ENCODE assay signal across 8 mouse cellular contexts in genomic region chr1:194610516-194610915, GRCm38 (mm10). TPM values are rescaled to one million over a fixed set of nuclear protein-coding genes. Genes with fewer than 3 reads are reported as not detected.
DNase-seq lines count a peak whose midpoint lies in the region; ATAC-seq and TF ChIP-seq lines count a peak whose summit lies in the region.
"Had no signal": no experiment of that assay in that cellular context is flagged by ENCODE, and none has a peak within 500 bp of the region (broad histone marks: within the 10 kb centered on the region; RNA-seq: fewer than 3 reads in every experiment).

No protein-coding gene starts in this region.

- H3K4me1 ChIP-seq in lung, embryonic 14.5 days (ENCODE audit: insufficient read depth): no peaks in the 10 kb centered on the region
- peaks cover 7% of the 10 kb centered on the region for H3K4me1 ChIP-seq in forebrain, embryonic 11.5 days (replicated peaks; ENCODE audit: control insufficient read depth, insufficient read depth, low read length)
- peaks cover 15% of the 10 kb centered on the region for H3K4me1 ChIP-seq in limb, embryonic 10.5 days
- 0 out of 2 replicates have a peak, but pooled peaks cover 3% of the 10 kb centered on the region for H3K4me1 ChIP-seq in stomach, embryonic 14.5 days (ENCODE audit: control insufficient read depth, insufficient read depth, low read length)

- no peak overlapping the region for H3K4me3 ChIP-seq in lung, embryonic 14.5 days (ENCODE audit: low read depth, low read length)
- no peak overlapping the region for H3K4me3 ChIP-seq in forebrain, embryonic 11.5 days (ENCODE audit: low read depth, low read length)
- H3K4me3 ChIP-seq in limb, embryonic 10.5 days: no peak overlapping the region
- H3K4me3 ChIP-seq in stomach, embryonic 14.5 days (ENCODE audit: low read depth, low read length): no peak overlapping the region

- no peaks in the 10 kb centered on the region for H3K27me3 ChIP-seq in lung, embryonic 14.5 days (ENCODE audit: insufficient read depth, low read length)
- no peaks in the 10 kb centered on the region for H3K27me3 ChIP-seq in forebrain, embryonic 11.5 days (ENCODE audit: control insufficient read depth, insufficient read depth, low read length)
- no peaks in the 10 kb centered on the region for H3K27me3 ChIP-seq in limb, embryonic 10.5 days (ENCODE audit: low read depth, poor library complexity, severe bottlenecking)
- H3K27me3 ChIP-seq in stomach, embryonic 14.5 days (ENCODE audit: control insufficient read depth, insufficient read depth, low read length): no peaks in the 10 kb centered on the region

- no peak overlapping the region for H3K27ac ChIP-seq in lung, embryonic 14.5 days (ENCODE audit: low read depth)
- no peak overlapping the region for H3K27ac ChIP-seq in forebrain, embryonic 11.5 days (ENCODE audit: low read depth, low read length)
- no peak overlapping the region for H3K27ac ChIP-seq in limb, embryonic 10.5 days
- 0 out of 2 replicates have a peak overlapping the region, but pooled peaks have one; percentile 10 for H3K27ac ChIP-seq in stomach, embryonic 14.5 days (ENCODE audit: low read length)
- H3K27ac ChIP-seq: hindbrain, postnatal 0 days had no signal

- H3K9me3 ChIP-seq in lung, embryonic 14.5 days (ENCODE audit: low read depth, low read length): no peaks in the 10 kb centered on the region
- H3K9me3 ChIP-seq in forebrain, embryonic 11.5 days (ENCODE audit: control insufficient read depth, low read length): no peaks in the 10 kb centered on the region
- H3K9me3 ChIP-seq in limb, embryonic 10.5 days (replicated peaks): no peaks in the 10 kb centered on the region
- H3K9me3 ChIP-seq in stomach, embryonic 14.5 days (ENCODE audit: control insufficient read depth, low read depth, low read length): no peaks in the 10 kb centered on the region

- WGBS in lung, embryonic 14.5 days: 7% methylated on average over 2 of the region's 2 CpGs
- WGBS in forebrain, embryonic 11.5 days: 6% methylated on average over 2 of the region's 2 CpGs
- WGBS in limb, embryonic 10.5 days: 5% methylated on average over 2 of the region's 2 CpGs
- 3% methylated on average over 2 of the region's 2 CpGs for WGBS in stomach, embryonic 14.5 days

- no peak for TF ChIP-seq CTCF in lung, embryonic 14.5 days (IDR thresholded peaks at IDR 0.05; ENCODE audit: low read depth)

- no peaks in the 10 kb centered on the region for H3K36me3 ChIP-seq in lung, embryonic 14.5 days (ENCODE audit: insufficient read depth)
- no peaks in the 10 kb centered on the region for H3K36me3 ChIP-seq in forebrain, embryonic 11.5 days (ENCODE audit: control insufficient read depth, insufficient read depth, low read length)
- no peaks in the 10 kb centered on the region for H3K36me3 ChIP-seq in limb, embryonic 10.5 days
- H3K36me3 ChIP-seq in stomach, embryonic 14.5 days (ENCODE audit: control insufficient read depth, insufficient read depth, low read length): no peaks in the 10 kb centered on the region

- ATAC-seq in lung, embryonic 14.5 days (ENCODE audit: insufficient read depth): peak; percentile 78; the same call in 1 of the 2 replicates
- peak; percentile 45 for ATAC-seq in forebrain, embryonic 11.5 days (replicated peaks; ENCODE audit: low FRiP score)
- ATAC-seq in stomach, embryonic 14.5 days (ENCODE audit: insufficient number of reproducible peaks, insufficient read depth, low FRiP score, low read depth): peak; percentile 93
- ATAC-seq: hindbrain, postnatal 0 days had no signal

- peak; percentile 24 for DNase-seq in lung, embryonic 14.5 days
- no peak for DNase-seq in lung, postnatal 36 days
- no peak for DNase-seq in forebrain, embryonic 11.5 days (ENCODE audit: low spot score)
- peak; percentile 58 for DNase-seq in limb, embryonic 10.5 days (ENCODE audit: low spot score)
- no peak for DNase-seq in cerebellum, adult 8-10 months
- no peak for DNase-seq in layer of hippocampus, adult 8-10 months (ENCODE audit: low spot score in 2 of 2)

- no peak overlapping the region for H3K4me2 ChIP-seq in lung, embryonic 14.5 days
- no peak overlapping the region for H3K4me2 ChIP-seq in forebrain, embryonic 11.5 days (ENCODE audit: low read depth, low read length, severe bottlenecking)
- no peak overlapping the region for H3K4me2 ChIP-seq in stomach, embryonic 14.5 days (replicated peaks; ENCODE audit: low read depth, low read length)

- no peak overlapping the region for H3K9ac ChIP-seq in lung, embryonic 14.5 days
- H3K9ac ChIP-seq in forebrain, embryonic 11.5 days (ENCODE audit: low read length): no peak overlapping the region
- H3K9ac ChIP-seq in stomach, embryonic 14.5 days (replicated peaks; ENCODE audit: low read depth, low read length): no peak overlapping the region

RNA-seq across cellular contexts. Expression of gene Plxna2, which starts 7.5 kb away (rescaled TPM):
- polyA plus RNA-seq in lung, embryonic 14.5 days (2014; fragmentation: Nextera tagmentation; extraction: Ambion mirVana): 9.8 and 10.1 TPM in 2 replicates
- 19.0 and 22.5 TPM in 2 replicates for polyA plus RNA-seq in forebrain, embryonic 11.5 days (2014; fragmentation: Nextera tagmentation; extraction: Ambion mirVana)
- polyA plus RNA-seq in limb, embryonic 10.5 days (2016; fragmentation: Nextera tagmentation; extraction: Ambion mirVana): 6.4 TPM in 2 replicates
- polyA plus RNA-seq in stomach, embryonic 14.5 days (2014; fragmentation: Nextera tagmentation; extraction: Ambion mirVana): 7.7 and 8.3 TPM in 2 replicates
- total RNA-seq in layer of hippocampus, adult 8-10 months (2022): 10 to 100 TPM; 60.8 to 73.5 (median 66.5) TPM

Comparison
In these comparisons a context has a peak if more than half of its experiments do, and no peak if none do; other contexts are left out.
1. DNase-seq: peak in lung, embryonic 14.5 days (single experiment) and limb, embryonic 10.5 days (single experiment); none in lung, postnatal 36 days (single experiment), forebrain, embryonic 11.5 days (single experiment), cerebellum, adult 8-10 months (single experiment) and layer of hippocampus, adult 8-10 months (0 of 2).
2. Peak in every context shown above with its lines, with median percentiles within 50 percentile points of each other: ATAC-seq.